Mouse (Mus musculus) hematopoietic stem cell, adult 5-6 weeks (primary cell): ENCODE results near the gene Cyth2. TPM values are rescaled to one million over a fixed set of nuclear protein-coding genes. Genes with fewer than 3 reads are reported as not detected.

Experiments
- ATAC-seq, 2 experiments: fragments of 125-278 bp in 1 of 2; replicated peaks in 1 of 2; 2 replicates each; pipeline ENCODE4 v1.8.0; 2016 to 2017; ENCODE audit warnings: inconsistent platforms in 2 of 2, mild to moderate bottlenecking in 2 of 2, moderate number of reproducible peaks in 2 of 2, low read depth in 1 of 2, moderate TSS enrichment in 1 of 2; ENCODE audit not compliant: low FRiP score in 2 of 2, poor library complexity in 2 of 2, severe bottlenecking in 2 of 2, insufficient read depth in 1 of 2, low TSS enrichment in 1 of 2
- total RNA-seq: library from RNA; stranded (forward); fragments of 172-1452, 232-1000 nt; gene quantifications from 2 replicates; pipeline ENCODE4 v1.2.3, GENCODE M21; 2017

Gene Cyth2
- total RNA-seq, 1 experiment from 2014 or later, result 82.7 TPM

GRCm38 (mm10) chr7:45819843-45820242 lies 5.5 kb upstream of the Cyth2 start:
- no peak for ATAC-seq

- ATAC-seq, result no peak
These were observed 1.6 kb upstream of the Cyth2 start for GRCm38 (mm10) chr7:45815984-45816351.

GRCm38 (mm10) chr7:45815323-45815983 lies 1.1 kb upstream of the Cyth2 start:
- ATAC-seq, result no peak

GRCm38 (mm10) chr7:45814841-45815240 lies 460 bp upstream of the Cyth2 start:
- no peak for ATAC-seq

GRCm38 (mm10) chr7:45812921-45813320 lies 1.5 kb downstream of the Cyth2 start:
- ATAC-seq, result no peak

GRCm38 (mm10) chr7:45809276-45810075 lies 4.9 kb downstream of the Cyth2 start:
- no peak for ATAC-seq

GRCm38 (mm10) chr7:45808471-45808870 lies 5.9 kb downstream of the Cyth2 start:
- ATAC-seq, result no peak

- no peak for ATAC-seq
These were observed 8.4 kb downstream of the Cyth2 start for GRCm38 (mm10) chr7:45805941-45806340.

GRCm38 (mm10) chr7:45802551-45802950 lies 11.8 kb downstream of the Cyth2 start:
- ATAC-seq, result no peak

GRCm38 (mm10) chr7:45801348-45801747 lies 13.0 kb downstream of the Cyth2 start:
- peak; percentile 80 to 88 for ATAC-seq

- peak; percentile 59 to 61 for ATAC-seq
These were observed 13.7 kb downstream of the Cyth2 start for GRCm38 (mm10) chr7:45800546-45801204.

GRCm38 (mm10) chr7:45800001-45800400 lies 14.4 kb downstream of the Cyth2 start:
- ATAC-seq, result no peak

- no peak for ATAC-seq
These were observed 15.4 kb downstream of the Cyth2 start for GRCm38 (mm10) chr7:45798931-45799330.

- ATAC-seq, result no peak
These were observed 15.9 kb downstream of the Cyth2 start for GRCm38 (mm10) chr7:45798511-45798836.

GRCm38 (mm10) chr7:45797661-45798510 lies 16.5 kb downstream of the Cyth2 start:
- no peak for ATAC-seq

GRCm38 (mm10) chr7:45796950-45797349 lies 17.4 kb downstream of the Cyth2 start:
- ATAC-seq, result no peak

GRCm38 (mm10) chr7:45794971-45795370 lies 19.4 kb downstream of the Cyth2 start:
- no peak for ATAC-seq
